Mouse (Mus musculus) c-Kit-positive CD71-positive TER-119-positive erythroid progenitor cells, embryonic 14.5 days (primary cell): ENCODE data around the gene Map3k20.

Source experiments
- DNase-seq: peaks from one replicate; pipeline ENCODE4 v3.0.0-alpha.2; 2013; ENCODE audit warnings: low spot score

The Map3k20 gene

GRCm38 (mm10) chr2:72382662-72383061 is 97.2 kb downstream of the Map3k20 start:
- no peak for DNase-seq

- no peak for DNase-seq
These were observed 97.9 kb downstream of the Map3k20 start for GRCm38 (mm10) chr2:72383321-72383720.

DNA sequence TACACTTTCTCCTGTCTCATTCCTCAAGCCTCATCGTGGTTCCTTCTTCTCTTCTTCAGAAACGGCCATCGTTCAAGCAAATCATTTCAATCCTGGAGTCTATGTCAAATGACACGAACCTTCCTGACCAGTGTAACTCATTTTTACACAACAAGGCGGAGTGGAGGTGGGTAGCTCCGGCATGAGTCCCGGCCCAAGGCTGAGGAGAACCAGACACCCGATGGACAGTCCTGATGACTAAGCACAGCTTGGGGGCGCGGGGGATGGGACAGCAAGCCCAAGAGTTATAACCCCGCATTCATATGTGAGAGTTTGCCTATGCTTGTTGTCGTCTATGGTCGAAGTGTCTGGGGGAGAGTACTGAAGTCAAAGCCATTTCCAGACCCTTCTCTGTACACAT is 104.0 kb downstream of the Map3k20 start:
- no peak for DNase-seq

GRCm38 (mm10) chr2:72389942-72390341 is 104.5 kb downstream of the Map3k20 start:
- peak; percentile 71 for DNase-seq

GRCm38 (mm10) chr2:72390474-72390873 is 105.0 kb downstream of the Map3k20 start:
- no peak for DNase-seq

DNA sequence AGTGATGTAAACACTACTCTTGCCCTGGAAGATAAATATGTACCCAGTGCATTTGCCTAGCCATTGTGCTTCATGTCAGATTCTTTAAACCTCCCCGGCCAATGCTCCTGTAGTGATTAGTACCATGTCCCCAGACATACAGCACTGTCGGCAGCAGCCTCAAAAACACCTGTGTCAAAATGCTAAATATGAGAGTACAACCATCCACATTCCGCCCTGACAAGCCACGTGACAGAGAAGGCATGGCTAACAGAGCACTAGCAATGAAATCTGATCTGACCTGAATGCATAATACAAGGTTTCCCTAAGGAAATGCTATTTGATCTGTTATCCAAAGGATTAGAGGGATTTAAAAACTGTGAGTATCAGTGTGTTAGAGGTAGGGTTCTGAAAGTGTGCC is 105.6 kb downstream of the Map3k20 start:
- DNase-seq, result no peak

DNA sequence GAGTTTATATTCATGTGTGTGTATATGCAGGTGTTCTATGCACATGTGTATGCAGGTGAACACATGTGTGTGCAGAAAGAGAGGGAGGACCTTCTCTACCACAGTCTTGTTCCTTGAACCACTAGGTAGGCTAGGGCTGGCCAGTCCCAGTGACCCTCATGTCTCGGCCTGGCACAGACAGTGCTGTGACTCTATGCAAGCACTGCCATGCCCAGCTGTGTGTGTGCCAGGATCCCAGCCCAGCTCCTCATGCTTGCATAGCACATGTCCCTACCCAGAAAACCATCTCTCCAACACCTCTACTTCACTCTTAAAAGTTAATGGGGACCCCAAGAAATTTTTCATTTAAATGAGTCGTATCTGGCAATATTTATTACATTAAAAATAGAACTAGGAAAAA is 106.3 kb downstream of the Map3k20 start:
- DNase-seq, result no peak

GRCm38 (mm10) chr2:72392316-72392715 is 106.9 kb downstream of the Map3k20 start:
- DNase-seq, result no peak

DNA sequence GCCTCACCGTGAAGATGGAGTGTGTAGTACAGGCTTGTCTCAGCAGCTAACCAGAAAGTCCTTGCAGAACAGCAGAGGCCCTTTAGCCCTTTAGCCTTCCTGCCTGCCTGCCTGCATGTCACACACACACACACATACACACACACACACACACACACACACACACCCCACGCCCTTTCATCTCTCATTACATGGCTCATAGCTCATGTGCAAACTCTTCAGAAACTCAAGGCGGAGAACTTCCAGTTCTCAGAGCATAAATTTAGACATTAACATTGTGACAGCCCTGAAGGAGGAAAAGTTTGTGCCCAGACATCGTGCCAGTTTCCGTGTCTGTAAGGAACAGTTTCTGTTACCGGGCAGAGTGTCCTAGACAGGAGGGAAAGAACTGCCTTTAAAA is 111.5 kb downstream of the Map3k20 start:
- no peak for DNase-seq

DNA sequence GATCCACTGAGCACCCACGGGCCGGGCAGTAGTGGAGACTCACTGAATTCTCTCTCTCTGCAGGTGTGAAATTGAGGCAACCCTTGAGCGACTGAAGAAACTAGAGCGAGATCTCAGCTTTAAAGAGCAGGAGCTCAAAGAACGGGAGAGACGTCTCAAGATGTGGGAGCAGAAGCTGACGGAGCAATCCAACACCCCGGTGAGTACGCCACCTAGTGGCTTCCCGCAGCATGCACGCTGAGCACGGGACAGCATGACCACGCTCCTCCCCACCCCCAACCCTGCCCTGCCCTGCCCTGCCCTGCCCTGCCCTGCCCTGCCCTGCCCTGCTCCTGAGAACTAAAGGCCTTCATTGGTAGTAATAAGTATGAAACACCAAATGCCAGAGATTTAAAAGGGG is 112.8 kb downstream of the Map3k20 start:
- peak; percentile 78 for DNase-seq

- DNase-seq, result no peak
These were observed 114.2 kb downstream of the Map3k20 start for GRCm38 (mm10) chr2:72399469-72400195.

GRCm38 (mm10) chr2:72401290-72401689 is 115.9 kb downstream of the Map3k20 start:
- no peak for DNase-seq

DNA sequence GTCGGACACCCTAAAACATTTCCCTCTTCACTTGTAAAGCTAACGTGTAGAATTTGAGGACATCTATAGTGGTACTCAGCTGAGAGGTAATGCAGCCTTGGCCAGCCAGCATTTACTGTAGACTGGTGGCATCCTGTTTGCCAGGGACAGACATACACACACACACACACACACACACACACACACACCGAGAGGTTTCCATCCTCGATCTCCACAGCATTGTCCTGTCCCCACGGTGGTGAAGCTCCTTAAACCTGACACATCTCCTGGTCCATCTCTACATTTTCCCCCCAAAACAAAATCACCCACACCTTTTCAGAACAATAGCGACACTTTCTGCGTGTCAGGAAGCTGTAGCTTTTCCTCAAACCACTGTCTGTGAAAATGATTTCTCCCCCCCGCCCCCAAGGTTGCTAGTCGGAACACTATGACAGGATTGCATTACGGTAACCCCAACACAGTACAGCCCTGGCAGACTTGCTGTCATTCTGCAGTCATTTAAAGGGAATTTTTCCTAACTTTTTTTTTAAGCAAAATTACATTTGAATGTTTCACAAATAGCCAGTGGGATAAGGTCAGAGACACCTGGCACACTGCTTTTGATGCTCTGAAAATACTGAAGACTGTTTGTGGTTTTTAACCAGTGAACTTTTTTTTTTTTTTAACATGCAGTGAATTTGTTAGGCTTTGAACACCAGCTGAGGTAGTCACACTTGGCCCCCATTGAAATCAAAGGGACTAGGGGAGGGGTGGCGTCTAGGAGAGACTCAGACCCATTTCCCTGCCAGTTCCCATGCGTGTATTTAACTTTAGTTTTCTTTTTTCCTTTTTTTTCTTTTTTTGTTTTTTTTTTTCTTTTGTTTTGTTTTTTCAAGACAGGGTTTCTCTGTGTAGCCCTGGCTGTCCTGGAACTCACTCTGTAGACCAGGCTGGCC is 120.5 kb downstream of the Map3k20 start:
- no peak for DNase-seq

GRCm38 (mm10) chr2:72406701-72407100 is 121.3 kb downstream of the Map3k20 start:
- DNase-seq, result no peak

GRCm38 (mm10) chr2:72407341-72408092 is 122.1 kb downstream of the Map3k20 start:
- DNase-seq, result no peak

DNA sequence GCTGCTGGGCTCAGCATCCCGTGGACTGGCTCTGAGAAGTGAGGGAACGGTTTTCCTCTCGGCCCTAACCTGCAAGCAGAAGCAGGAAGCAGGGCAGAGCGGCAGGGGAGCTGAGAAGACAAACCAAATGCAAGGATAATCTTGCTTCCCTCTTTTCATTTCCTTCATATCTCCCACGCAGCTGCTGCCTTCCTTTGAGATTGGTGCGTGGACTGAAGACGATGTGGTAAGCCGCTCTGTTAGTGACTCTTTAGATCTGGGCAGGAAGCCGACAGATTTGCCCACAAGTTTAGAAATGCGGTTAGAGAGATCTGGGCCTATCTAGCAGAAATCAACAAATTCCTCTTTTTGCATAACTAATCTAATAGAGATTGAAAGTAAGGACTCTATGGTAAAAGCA is 124.5 kb downstream of the Map3k20 start:
- no peak for DNase-seq

GRCm38 (mm10) chr2:72412266-72412665 is 126.8 kb downstream of the Map3k20 start:
- DNase-seq, result no peak

DNA sequence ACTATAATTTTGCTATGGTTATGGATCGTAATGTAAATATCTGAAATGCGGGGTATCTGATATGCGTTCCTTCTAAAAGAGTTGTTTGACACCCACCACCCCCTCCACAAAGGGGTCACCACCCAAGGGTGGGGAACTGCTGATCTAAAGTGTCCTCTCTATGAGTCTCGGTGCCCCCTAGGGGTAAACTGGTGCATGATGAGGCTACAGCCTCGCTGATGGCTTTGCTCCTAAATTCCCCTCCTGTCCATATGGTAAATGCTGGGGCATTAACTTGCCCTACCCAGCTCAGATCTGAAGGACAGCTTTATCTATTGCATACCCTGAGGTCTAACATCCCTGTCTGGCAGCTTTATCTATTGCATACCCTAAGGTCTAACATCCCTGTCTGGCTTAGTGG is 130.0 kb downstream of the Map3k20 start:
- no peak for DNase-seq

DNA sequence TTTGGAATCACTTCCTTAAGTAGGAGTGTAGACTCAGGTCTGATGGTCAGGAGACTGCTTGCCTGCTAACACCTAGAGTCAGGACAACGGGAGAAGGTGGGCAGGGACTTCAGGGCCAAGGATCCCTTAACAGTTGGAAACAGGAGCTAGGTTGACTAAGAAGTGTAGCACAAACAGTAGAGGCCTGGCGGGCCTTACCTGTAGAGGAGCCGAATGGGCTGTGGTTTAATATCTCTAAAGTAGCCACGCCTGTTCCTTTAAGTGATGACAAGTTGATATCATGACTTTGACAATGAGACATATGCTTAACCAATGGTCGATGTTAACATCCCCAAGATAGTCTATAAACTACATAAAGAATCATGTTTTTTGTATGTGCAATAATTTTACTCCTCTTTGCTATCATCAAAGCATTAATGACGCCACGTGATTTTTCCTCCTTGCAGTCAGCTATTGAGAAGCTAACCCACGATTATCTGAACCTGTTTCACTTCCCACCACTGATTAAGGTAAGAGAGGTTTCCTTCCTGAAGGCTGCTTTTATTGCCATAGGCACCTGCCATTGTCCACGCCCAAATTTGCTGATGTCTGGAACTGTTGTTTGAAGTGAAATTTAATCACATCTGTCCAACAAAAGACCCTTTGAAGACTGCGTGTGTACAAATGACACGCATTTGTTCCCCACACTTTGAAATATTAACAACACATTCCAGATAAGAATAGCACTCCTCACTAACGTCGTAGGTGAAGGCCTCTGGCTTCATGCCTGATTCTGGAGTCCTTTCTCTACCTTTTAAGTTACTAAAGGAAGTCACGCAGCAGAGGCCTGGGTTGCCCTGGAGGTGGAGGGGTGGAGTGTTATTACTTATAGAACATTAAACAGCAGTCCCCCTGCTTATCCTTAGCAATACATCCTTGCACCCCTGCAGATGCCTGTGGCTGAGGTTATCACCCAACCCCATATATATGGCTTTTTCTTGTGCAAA is 131.0 kb downstream of the Map3k20 start:
- no peak for DNase-seq

DNA sequence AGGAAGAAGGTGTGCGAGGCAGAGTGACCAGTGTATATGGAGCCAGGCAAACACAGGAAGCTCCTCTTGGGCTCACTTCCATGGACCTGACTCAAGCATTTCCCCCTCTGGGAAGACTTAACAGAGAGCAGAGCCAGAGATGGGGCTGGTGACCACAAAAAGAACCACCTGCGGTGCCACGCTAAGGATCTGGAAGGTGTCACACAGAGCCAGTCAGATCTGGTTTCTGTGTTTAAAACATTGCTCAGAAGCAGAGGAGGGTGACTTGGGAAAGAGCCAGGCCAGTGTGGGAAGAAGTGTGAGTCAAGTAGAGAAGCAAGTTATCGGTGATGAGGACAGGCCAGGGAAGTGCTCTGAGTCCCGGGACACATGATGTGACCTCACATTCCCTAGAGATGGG is 135.1 kb downstream of the Map3k20 start:
- no peak for DNase-seq

GRCm38 (mm10) chr2:72424656-72425055 is 139.2 kb downstream of the Map3k20 start:
- DNase-seq, result no peak
